Mouse (Mus musculus) ES-CJ7 (cell line): Measurements from ENCODE around the gene Glyctk.
"Not testable (repeated sequence)": the region's sequence is repeated elsewhere in the genome, so short reads cannot be mapped to it uniquely, and the experiment has no call there.

Source experiments
- DNase-seq: peaks from one replicate; pipeline ENCODE4 v3.0.0; 2011; ENCODE audit warnings: low read depth, low spot score

The Glyctk gene

DNA sequence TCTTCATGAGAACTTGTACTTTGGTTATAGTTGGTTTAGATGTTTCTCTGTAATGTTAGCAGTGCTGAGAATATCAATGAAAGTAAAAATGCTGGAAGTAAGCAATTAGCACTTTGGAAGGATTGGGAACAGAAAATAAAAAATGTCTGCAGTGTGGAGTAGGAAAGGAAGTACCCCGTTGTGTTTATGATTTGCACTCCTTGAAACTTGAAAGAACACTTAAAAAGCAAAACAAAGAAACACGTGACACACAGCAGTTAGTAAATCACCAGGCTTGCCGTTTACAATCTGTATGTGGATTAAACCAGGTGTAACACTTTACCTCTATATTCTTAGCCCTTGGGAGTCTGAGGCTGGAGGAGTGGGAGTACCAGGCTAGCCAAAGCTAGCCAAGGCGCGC is 18.8 kb upstream of the Glyctk start:
- DNase-seq = no peak

DNA sequence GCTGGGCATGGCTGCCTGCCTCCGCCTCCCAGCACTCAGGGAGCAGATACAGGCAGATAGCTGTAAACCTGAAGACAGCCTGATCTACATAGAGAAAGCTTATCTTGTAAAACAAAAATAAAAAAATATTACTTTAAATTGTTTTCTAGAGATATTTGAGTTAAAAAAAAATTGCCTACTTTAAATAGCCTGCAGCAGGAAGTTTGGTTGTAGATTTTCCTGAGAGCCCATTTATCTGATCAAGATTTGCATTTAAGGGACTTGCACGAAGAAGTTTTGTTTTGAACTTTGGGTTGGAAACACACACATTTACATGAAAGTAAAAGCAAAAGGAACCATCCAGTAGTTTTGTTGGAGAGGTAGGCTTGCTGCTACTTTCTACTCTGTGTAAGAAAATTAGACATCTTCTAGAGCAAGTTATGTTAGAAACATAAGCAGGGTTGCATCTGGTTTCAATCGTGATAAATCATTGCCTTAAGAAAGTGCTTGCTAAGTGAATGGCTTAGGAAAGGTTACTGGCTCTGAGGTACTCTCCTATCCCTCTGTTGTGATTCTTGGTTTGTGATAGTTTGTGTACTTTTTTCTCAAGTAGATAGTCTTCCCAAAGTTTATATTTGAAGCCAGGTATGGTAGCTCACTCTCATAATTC is 17.7 kb upstream of the Glyctk start:
- DNase-seq = no peak

DNA sequence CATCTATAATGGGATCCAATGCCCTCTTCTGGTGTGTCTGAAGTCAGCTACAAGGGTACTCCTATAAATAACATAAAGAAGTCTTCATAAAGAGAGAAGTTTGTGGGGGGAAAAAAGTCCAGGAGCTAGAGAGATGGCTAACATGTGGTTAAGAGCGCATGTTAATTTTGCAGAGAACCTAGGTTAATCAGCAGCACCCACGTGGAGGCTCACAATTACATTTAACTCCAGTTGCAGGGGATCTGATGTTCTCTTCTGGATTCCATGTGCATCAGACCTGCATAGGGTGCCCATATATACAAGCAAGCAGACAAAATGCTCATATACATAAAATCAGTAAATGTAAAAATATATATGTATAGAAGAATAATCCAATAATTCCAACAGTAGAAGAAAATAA is 15.4 kb upstream of the Glyctk start:
- no peak for DNase-seq

DNA sequence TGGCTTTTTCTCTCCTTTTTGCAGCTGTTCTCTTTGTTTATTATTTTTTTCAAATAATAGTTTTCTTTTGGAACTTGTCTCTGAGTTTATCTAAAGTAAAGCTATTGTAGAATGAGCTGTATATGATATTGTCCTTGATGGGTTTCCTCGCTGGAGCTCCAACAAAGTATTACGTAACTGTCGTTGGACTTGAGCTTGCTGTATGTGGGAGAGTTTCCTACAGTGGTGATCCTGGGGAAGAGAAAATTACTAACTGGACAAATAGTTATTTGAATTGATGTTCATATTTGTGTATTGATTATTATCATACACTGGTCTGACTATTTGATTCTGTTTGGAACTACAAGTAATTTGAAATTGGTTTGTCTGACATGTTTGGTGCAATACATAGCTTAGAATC is 14.6 kb upstream of the Glyctk start:
- DNase-seq = no peak

DNA sequence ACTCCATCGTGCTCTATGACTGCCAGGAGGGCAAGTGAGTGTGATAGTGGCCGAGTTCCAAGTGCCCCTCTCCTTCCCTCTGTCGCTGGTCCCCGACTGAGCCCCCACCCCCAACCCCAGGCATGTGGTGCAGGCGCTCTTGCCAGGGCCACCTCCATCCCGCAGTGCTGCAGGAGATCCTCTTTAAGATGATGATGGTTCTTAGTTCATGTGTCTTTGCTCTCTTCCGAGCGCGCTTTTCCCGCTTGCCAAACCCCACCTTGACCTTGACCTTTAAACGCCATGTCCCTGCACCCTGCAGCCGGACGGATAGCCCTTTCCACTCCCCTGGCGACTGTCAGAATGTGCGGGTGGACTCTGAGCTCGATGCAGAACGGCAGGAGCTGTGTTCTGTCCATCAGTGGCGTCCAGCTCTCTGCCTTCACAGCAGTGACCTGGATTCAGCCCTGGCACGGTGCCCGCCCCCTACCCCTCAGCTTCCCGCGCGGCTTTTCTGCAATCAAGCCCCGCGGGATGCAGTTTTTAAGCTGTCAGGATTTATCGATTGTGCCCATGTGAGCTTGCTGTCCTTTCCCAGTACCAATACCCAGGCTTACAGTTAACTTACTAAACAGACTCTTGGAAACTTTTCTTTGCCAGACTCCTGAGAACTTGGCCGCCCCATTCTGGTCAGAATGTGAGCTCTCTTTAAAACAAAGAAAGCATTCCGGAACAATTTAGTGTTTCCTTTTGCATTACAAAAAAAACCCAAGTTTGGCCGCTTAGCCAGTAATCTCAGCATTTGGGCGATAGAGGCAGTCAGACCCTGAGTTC is 13.6 kb upstream of the Glyctk start:
- DNase-seq = peak; percentile 85

DNA sequence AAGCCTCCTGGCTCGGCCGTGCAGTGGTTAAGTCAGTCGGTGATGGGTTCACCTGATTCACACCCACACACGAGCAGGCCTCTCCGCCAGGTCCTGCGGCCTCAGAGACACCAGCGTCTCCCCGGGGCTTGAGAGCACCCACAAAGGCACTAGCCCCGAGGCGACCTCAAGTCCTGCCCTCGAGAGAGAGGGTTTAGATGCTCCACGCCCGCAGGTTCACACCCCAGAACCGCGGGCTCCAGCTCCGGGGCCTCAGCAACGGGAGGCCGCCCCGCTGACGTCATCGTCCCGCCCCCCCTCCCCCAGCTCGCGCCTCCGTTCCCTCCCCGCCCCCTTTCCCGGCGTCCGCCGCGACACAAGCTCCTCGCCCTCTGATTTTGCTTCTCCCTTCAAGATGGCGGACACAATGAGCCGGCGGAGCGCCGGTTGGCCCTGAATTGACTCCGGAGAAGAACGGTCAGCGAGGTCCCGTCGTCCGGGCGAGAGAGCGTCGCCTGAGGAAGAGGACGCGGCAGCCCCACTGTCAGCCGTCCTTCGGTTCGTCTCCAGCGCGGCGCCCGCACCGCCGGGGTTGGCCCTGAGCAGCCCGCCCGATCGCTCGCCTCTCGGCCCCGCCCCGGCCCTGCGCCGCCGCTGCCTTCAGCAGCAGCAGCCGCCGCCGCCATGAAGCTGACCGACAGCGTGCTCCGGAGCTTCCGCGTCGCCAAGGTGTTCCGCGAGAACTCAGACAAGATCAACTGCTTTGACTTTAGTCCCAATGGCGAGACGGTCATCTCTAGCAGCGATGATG is 12.8 kb upstream of the Glyctk start, which contains the start of gene Wdr82:
Gene Wdr82 (plus strand): TSS at position 373 of the 790 bp plus-strand sequence.
- DNase-seq = peak; percentile 91

DNA sequence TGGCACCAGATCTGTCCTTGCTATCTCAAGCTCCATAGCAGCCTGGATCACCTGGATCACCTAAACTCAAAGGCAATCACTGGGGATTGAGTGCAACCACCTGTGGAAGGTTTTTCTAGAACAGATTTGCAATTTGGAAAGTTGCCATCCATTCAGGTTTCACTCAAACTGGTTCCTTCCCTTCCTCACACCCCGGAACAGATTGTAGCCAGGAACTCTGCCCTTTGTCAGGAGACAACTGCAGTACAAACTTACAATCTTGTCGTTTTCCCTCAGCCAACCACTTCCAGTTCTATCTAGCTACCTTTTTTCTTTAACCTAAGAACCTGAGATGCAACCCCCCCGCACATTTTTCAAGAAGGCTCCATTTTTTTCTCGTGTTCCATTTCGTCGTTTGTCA is 12.0 kb upstream of the Glyctk start:
- no peak for DNase-seq

DNA sequence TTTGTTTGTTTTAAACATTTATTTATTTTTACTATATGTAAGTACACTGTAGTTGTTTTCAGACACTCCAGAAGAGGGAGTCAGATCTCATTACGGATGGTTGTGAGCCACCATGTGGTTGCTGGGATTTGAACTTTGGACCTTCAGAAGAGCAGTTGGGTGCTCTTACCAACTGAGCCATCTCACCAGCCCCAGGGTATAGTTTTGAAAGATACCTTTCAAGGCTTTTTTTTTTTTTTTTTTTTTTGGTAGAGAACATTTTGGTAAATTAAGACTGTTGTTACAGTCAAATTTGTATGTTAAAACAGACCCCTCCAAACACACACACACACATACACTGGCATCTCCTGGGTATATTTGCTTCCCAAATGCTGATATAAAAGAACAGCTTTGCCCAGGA is 11.1 kb upstream of the Glyctk start:
- not testable (repeated sequence) for DNase-seq

DNA sequence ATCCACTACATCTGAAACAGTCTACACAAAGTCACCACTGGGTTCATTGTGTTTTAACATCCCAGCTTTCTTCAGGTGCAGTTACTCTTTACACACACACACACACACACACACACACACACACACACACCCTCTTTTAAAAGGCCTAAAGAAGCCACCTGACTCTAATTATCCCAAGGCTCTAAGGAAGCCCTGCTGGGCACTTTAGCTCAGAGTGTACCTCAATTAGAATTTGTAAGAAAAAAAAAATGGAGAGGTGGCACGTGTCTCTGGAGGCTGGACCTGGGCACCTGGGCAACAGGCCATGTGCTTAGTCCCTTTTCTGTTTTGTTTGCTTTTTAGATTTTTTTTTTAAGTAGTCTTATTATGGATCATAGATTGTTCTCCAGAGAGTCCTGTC is 9.8 kb upstream of the Glyctk start:
- DNase-seq = peak; percentile 86

DNA sequence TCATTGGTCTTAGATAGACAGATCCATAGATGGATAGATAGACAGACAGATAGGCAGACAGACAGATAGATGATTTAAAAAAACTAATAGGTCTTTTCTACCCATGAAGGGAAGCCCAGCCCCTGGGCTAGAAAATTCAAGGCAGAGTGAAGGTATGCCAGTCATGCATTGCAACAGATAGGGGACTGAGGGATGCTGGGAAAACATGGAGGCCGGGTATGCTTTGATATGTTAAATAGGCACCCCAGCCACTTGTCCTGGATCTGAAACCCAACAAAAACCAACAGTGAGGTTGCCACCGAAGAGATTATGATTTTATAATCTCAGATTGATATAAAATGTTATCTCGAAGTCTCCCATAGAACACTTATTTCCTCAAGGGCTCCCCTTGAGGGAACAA is 9.3 kb upstream of the Glyctk start:
- DNase-seq = peak; percentile 78

DNA sequence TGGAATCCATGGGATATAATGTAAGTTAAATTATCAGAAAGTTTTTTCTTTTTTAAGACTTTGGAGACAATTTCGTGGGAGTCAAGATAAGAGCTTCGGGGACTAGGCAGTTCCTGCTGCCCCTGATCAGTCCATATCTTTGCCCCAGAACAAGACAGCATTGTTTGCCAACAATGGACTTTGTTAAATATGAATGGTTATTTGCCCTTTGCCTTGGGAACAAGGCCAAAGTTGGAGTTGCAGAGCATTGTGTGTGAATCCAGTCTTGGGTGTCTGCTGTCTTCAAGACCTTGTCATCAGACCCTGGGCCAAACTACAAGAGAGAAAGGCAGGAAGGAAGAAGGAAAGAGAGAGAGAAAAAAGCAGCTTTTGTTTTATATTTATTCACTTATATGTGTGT is 8.8 kb upstream of the Glyctk start:
- DNase-seq = no peak

DNA sequence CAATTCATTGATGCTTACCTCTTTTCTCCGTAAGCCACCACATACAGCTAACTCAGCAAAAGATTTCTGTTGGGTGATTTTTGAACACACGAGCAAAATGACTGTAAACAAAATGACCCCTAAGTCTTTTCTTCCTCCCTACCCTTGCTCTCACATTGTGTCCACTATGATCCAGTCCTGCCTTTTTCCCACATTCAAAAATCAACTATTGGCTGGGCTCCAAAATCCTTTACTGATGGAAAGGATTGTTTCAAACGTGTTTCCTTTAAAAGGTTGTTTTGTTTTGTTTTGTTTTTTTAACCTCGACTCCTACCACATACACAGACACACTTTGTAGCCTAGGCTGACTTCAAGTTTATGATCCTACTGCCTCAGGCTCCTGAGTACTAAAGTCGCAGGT is 2.5 kb upstream of the Glyctk start:
- DNase-seq = no peak

DNA sequence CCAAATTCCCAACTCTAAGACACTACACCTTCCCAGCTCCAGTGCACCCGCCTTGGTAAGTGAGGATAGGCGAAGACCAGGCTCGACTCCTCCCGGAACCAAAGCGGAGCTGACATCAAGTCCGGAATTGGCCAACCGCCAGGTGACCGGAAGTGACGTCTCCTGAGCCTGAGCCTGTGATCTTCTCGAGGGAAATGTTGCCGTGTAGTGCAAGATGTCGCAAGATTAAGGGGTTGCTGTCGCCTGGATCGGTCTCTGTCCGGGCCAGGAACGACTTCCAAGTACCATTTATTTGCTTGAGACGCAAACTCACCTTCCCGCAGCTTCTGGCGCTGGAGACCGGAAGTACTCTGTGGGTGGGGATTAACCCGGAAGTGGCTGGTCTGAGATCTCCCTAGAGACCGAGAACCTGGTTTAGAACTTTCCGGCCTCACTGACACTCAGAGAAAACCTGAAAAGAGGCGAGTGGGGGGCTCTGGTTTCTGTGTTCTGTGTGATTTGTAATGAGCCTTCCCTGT is 1.9 kb upstream of the Glyctk start:
- peak; percentile 89 for DNase-seq

DNA sequence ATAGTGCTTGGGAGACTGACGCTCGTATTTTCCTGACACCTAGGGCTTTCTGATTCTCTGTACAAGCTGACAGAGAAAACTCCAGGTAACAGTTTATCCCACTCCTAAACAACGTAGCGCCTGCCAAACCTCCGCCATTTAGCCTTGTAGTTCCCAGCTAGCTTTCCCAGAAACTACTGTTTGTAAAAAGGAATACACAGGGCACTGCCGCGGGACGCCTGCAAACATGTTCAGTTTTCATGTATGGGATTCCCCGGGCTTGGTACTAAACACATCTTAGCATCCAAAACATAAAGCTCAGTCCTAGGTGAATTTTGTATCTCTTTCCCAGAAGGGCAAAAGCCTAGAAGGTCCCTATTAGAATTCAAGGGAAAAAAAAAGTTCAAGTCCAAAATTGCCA is 1.3 kb upstream of the Glyctk start:
- DNase-seq = no peak

DNA sequence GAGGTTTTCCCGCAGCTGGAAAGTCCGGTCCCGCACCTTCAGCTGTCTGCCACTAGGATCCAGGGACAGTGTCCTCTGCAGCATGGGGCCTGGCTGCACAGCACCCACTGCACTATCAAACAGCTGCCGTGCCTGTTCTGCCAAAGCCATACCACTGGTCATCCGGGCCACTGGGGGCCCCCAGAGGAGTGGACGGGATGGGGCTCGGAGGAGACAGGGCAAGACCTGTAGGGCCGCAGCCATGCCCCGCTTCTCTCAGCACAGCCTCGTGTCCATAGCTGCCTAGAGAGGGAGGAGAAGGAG is 364 bp downstream of the Glyctk start:
- DNase-seq = no peak

DNA sequence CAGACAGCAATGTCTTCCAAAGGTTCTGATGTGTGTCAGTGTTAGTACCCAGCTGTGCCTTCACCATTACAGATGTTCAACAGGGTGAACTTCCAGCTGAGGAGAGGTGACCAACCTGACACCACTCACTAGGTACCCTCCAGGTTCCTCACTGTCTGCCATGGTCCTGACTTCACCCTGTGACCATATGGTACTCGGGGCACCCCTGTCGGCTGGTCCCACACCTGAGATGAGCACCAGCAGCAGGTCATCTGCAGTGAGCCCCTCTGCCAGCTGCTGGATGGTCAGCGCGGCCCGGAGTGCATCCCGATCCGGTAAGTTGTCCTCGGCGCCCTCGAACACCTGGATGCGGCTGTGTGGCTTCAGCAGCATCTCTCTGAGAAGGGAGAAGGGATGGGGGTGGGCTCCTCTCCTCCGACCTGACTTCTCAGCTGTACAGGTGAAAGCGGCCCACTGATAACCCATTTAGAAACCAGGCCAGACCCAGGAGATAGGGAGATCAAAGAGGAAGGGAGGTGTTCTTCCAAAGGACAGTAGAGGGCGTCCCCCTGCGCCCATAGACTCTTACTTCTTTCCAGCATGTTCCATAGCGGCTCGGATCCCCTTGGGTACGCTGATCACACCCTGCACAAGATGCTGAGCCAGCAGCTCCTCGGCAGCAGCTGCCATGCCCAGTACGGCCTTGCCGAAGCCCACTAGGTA is 866 bp downstream of the Glyctk start:
- DNase-seq = no peak

DNA sequence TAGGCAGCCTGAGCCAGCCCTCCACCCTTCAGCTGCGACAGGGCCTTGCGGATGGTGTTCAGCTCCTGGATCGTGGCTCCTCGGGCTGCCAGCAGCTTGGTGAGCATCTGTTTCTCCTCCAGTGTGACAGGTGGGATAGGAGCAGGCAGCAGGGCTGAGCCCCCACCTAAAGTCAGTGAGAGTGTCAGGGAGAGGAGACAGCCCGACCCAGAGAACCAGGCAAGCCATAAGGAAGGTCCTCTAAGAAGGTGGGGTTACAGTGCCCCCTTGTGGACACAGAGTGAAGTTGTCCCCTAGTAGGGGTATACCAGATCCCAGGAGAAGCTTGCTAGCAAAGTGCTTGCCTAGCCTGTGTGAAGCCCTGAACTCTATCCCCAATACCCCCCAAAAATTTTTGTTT is 1.5 kb downstream of the Glyctk start:
- peak; percentile 73 for DNase-seq

DNA sequence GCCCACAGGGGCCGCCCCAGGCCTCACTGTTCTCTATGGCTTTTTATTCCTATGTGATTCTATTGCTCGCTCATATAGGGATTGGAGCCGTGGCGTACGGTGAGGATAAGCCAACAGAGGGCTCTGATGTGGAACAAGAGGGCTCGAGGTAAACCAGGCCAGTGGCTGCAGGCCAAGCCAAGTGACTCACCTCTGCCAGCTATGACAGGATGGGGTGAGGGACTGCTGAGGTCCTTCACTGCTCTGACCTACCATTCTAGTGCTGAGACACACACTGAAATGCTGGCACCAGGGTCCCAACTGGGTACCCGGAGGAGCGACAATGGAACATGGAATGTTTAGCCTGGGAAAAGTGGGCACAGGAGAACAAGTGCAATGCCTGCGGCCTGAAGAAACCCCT is 3.8 kb downstream of the Glyctk start:
- no peak for DNase-seq

DNA sequence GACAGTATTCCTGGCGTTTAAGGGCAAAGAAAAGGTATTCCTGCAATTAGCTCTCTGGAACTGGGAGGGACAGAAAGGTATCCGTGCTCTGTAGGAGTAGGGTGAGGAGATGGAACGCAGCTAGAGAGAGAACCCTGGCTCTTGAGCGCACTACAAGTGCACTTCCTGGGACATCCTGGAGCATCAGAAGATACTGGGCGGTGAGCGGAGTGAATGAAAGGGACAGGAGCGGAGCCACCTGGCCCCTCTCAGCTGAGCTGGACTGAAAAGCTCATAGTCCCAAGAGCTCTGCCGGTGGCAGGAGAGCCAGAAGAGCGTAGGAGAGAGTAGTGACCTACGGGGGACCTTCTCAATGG is 8.6 kb downstream of the Glyctk start:
- DNase-seq = no peak

DNA sequence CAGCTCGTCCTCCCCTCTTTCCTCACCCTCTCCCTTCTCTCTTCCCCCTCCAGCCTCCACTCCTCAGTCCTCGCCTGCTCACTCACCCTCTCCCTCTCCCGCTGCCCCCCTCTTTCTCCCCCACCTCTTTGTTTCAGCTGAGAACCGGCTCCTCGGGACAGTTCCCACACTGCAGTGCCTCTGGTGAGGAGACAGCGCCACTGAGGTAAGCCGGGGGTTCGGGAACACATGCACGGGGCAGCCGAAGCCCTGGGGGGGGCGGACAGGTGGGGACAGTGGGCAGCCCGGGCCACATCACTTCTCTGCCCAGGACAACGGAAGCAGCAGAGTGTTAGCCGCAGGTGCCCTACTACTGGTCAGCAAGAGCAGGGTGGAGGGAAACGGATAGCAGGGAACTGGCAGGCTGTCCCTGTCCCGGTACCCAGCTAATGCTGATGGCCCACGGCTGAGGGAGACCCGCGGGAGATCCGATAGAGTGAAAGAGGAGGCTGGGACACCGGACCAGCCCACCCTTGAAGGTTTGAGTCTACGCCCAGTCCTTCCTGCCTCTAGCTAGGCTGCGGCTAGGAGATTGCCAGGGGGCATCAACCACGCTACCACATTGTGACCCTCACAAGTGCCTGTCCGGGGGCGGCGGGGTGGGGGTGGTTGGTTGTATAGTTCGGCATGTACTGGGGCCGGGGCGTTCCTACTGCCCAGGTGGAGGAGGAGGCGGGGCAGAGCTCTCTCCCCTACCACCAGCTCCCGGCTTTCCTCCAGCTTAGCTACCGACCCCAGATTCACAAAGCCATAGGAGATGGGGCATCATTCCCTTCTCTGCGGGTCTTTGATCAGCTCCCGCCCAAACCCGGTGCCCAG is 9.2 kb downstream of the Glyctk start:
- DNase-seq = no peak

DNA sequence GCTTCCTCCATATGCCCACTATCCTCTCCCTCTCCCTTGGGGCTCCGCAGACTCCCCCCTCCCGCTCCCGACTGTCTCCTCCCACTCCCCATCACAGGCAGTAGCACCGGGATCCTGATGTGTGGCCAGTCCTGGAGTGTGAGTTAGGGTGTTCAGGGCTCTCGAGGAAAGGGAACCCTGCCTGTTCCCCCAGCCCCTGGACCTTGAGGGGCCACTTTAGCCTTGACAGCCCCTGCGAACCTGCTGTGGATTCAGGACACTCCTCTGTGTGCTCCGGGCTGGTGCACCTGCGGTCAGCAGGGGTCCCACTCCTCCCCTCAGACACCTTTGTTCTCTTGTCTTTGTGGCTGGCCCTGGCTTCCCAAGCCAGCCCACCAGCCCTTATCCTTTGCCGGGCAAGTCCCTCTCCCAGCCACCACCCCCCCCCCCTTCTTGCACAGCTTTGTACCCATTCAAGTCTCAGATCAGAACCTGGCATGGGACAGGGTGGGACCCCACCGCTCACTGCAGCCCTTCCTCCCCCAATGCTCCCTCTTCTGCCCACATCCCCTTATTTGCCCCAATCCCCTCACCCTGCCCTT is 10.0 kb downstream of the Glyctk start:
- no peak for DNase-seq
